Mouse (Mus musculus): ENCODE measurements around the gene Ergic3.

DNA sequence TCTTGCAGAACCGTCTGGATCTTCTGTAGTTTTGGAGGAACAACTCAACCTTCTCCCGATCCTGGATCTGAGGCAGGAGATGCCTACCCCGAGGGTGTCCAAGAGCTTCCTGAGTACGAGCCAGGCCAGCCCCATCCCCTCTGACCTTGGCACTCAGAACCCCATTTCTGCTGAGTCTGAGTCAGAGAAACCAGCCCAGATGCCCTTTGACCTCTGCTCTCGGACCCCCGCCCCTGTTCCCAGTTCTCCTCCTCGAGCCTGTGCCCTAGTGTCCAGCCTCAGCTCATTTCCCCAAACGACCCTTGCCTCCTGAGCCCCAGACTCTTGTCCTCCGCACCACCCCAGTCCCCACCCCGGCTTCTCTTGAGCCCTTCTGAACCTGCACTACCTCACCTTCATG is 58.3 kb downstream of the Ergic3 start:
- TF ChIP-seq CTCF (IDR thresholded peaks at IDR 0.05; ENCODE audit: extremely low read depth, insufficient read length, insufficient replicate concordance, low read depth, low read length) (no peak), POLR2A (IDR thresholded peaks at IDR 0.05; ENCODE audit: low read depth, low read length) (no peak)
